Mouse (Mus musculus) thymus, adult 2 months (tissue): ENCODE results near the gene Card11. TPM values are rescaled to one million over a fixed set of nuclear protein-coding genes. Genes with fewer than 3 reads are reported as not detected.

Experiments used
- DNase-seq: peaks from one replicate; pipeline ENCODE4 v3.0.0; 2021
- H3K27ac ChIP-seq: fragments of 200-500 bp; 2 replicates; pipeline ENCODE4 v1.5.1; 2012; ENCODE audit warnings: low read length, control low read depth; ENCODE audit not compliant: control insufficient read depth, insufficient read depth
- H3K27me3 ChIP-seq: fragments of 200-500 bp; 2 replicates; pipeline ENCODE4 v1.6.1; 2012; ENCODE audit warnings: mild to moderate bottlenecking, low read length, moderate library complexity, mixed read lengths; ENCODE audit not compliant: control insufficient read depth, insufficient read depth
- H3K36me3 ChIP-seq: fragments of 200-500 bp; 2 replicates; pipeline ENCODE4 v1.6.1; 2012; ENCODE audit warnings: mild to moderate bottlenecking, low read length, moderate library complexity; ENCODE audit not compliant: control insufficient read depth, insufficient read depth
- H3K4me1 ChIP-seq: fragments of 200-500 bp; replicated peaks from 2 replicates; pipeline ENCODE4 v1.6.1; 2012; ENCODE audit warnings: low read length; ENCODE audit not compliant: control insufficient read depth, insufficient read depth
- H3K4me3 ChIP-seq: fragments of 200-500 bp; 2 replicates; pipeline ENCODE4 v1.5.1; 2012; ENCODE audit warnings: mild to moderate bottlenecking, low read length, control low read depth, moderate library complexity; ENCODE audit not compliant: control insufficient read depth, insufficient read depth
- CTCF ChIP-seq: fragments of 200-500 bp; IDR thresholded peaks from 2 replicates; pipeline ENCODE4 v1.5.1; 2012; ENCODE audit warnings: mild to moderate bottlenecking, control low read depth, low read length, moderate library complexity, borderline replicate concordance; ENCODE audit not compliant: control insufficient read depth, poor library complexity, insufficient read depth; ENCODE audit errors: extremely low read depth
- POLR2A ChIP-seq: fragments of 200-500 bp; IDR thresholded peaks from 2 replicates; pipeline ENCODE4 v1.6.1; 2012; ENCODE audit warnings: mild to moderate bottlenecking, low read length, control low read depth, moderate library complexity; ENCODE audit not compliant: control insufficient read depth, poor library complexity, insufficient read depth; ENCODE audit errors: extremely low read depth
- WGBS: fragments of 180-500 bp; shearing (Covaris S2); methylation state at CpG from one replicate; pipeline ENCODE4 v1.1.7; 2018; 5-methylcytosine and 5-hydroxymethylcytosine counted together
- polyA plus RNA-seq: library from polyadenylated mRNA; depleted of rRNA; stranded (reverse); fragments of >200 nt; gene quantifications from 2 replicates; pipeline ENCODE4 v1.2.3, GENCODE M21; 2012

The Card11 gene
- polyA plus RNA-seq, 1 experiment, result 51.2 TPM

- no peak overlapping the region for H3K4me3 ChIP-seq
- TF ChIP-seq POLR2A, result no peak
- TF ChIP-seq CTCF, result no peak
- no peaks in the 10 kb centered on the region for H3K36me3 ChIP-seq
- DNase-seq, result peak; percentile 38
- WGBS, result 34% methylated on average over 5 of the region's 5 CpGs
- H3K27ac ChIP-seq, result no peak overlapping the region
- H3K4me1 ChIP-seq, result no peaks in the 10 kb centered on the region
- H3K27me3 ChIP-seq, result no peaks in the 10 kb centered on the region
Observed at GRCm38 (mm10) chr5:140847300-140847729, 153.1 kb downstream of the Card11 start.

- Histone ChIP-seq H3K4me1 (no peaks in the 10 kb centered on the region), H3K4me3 (no peak overlapping the region), H3K27ac (no peak overlapping the region), H3K27me3 (no peaks in the 10 kb centered on the region), H3K36me3 (no peaks in the 10 kb centered on the region)
- DNase-seq, result no peak
- TF ChIP-seq POLR2A, result no peak
- 42% methylated on average over 4 of the region's 4 CpGs for WGBS
Observed at GRCm38 (mm10) chr5:140841942-140842341, 158.4 kb downstream of the Card11 start.

GRCm38 (mm10) chr5:140831064-140831431 lies 169.3 kb downstream of the Card11 start:
- TF ChIP-seq CTCF (no peak), POLR2A (no peak)
- 83% methylated on average over 8 of the region's 8 CpGs for WGBS
- no peak overlapping the region for H3K4me3 ChIP-seq

GRCm38 (mm10) chr5:140830314-140831063 lies 169.9 kb downstream of the Card11 start, which contains the start of gene Gna12:
Gene Gna12 (minus strand): TSS chr5:140830431.
- no peak within 1 kb of the TSS for H3K27ac ChIP-seq
- DNase-seq, result peak; percentile 96
- no peaks in the 10 kb centered on the region for H3K36me3 ChIP-seq
- peak within 1 kb of the TSS; percentile 55 for H3K4me3 ChIP-seq
- WGBS, result 4% methylated on average over 49 of the region's 49 CpGs
- 0 out of 2 replicates have a peak, but pooled peaks have one; percentile 33 for TF ChIP-seq CTCF
- TF ChIP-seq POLR2A, result peak; percentile 82
- H3K27me3 ChIP-seq, result no peaks in the 10 kb centered on the region
- peaks cover 4% of the 10 kb centered on the region for H3K4me1 ChIP-seq

More at GRCm38 (mm10) chr5:140831064-140831431, 169.3 kb downstream of the Card11 start:
- H3K4me1 ChIP-seq, result peaks cover 4% of the 10 kb centered on the region
- no peak for DNase-seq
- H3K27ac ChIP-seq, result no peak overlapping the region
- no peaks in the 10 kb centered on the region for H3K36me3 ChIP-seq
- H3K27me3 ChIP-seq, result no peaks in the 10 kb centered on the region

- 8% methylated on average over 58 of the region's 58 CpGs for WGBS
- no peaks in the 10 kb centered on the region for H3K27me3 ChIP-seq
- H3K4me3 ChIP-seq, result peak overlapping the region; percentile 55
- H3K36me3 ChIP-seq, result no peaks in the 10 kb centered on the region
- H3K4me1 ChIP-seq, result peaks cover 4% of the 10 kb centered on the region
- peak; percentile 47 for DNase-seq
- no peak overlapping the region for H3K27ac ChIP-seq
- TF ChIP-seq CTCF (no peak), POLR2A (no peak)
Observed at GRCm38 (mm10) chr5:140829911-140830294, 170.5 kb downstream of the Card11 start.

- TF ChIP-seq CTCF, result no peak
- no peak for TF ChIP-seq POLR2A
- Histone ChIP-seq H3K27me3 (no peaks in the 10 kb centered on the region), H3K27ac (no peak overlapping the region), H3K36me3 (no peaks in the 10 kb centered on the region), H3K4me3 (peak overlapping the region; percentile 55), H3K4me1 (peaks cover 4% of the 10 kb centered on the region)
- no peak for DNase-seq
- 47% methylated on average over 18 of the region's 18 CpGs for WGBS
Observed at GRCm38 (mm10) chr5:140829081-140829910, 171.1 kb downstream of the Card11 start.
